Comparison of ENCODE assay signal across 12 mouse cellular contexts in the genomic region with DNA sequence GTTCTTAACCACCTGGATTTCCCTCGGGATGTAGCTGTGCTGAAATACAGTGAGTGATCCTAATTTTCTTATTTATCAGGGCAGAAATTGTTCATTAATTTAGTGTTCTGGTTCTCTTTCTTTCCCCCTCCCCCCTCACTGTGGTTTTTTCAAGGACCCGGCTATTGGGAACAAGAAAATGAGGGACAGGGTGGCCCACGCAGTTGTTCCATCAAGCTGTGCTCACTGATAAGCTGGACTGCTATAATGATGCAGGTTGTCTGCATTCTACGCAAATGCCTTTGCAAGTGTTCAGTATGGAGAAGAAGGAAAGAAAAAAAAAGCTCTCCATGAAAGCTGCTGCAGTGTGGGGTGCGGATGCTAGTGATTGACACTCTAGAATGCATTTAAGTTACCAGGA.
DNase-seq lines count a peak whose midpoint lies in the region; ATAC-seq and TF ChIP-seq lines count a peak whose summit lies in the region.
"Had no signal": no experiment of that assay in that cellular context is flagged by ENCODE, and none has a peak within 500 bp of the region (broad histone marks: within the 10 kb centered on the region; RNA-seq: fewer than 3 reads in every experiment).

No protein-coding gene starts in this region.

- H3K9me3 ChIP-seq in neural tube, embryonic 11.5 days (ENCODE audit: control insufficient read depth, low read length) = no peaks in the 10 kb centered on the region
- no peaks in the 10 kb centered on the region for H3K9me3 ChIP-seq in intestine, postnatal 0 days (ENCODE audit: control insufficient read depth)
- H3K9me3 ChIP-seq: megakaryocyte, embryonic 14.5 days had no signal

- no peak overlapping the region for H3K27ac ChIP-seq in neural tube, embryonic 11.5 days (ENCODE audit: low read depth, low read length)
- H3K27ac ChIP-seq in intestine, postnatal 0 days (ENCODE audit: low read depth, low read length) = no peak overlapping the region

- no peak for TF ChIP-seq CTCF in intestine, postnatal 0 days (IDR thresholded peaks at IDR 0.05; ENCODE audit: low read depth)

- no peak overlapping the region for H3K9ac ChIP-seq in neural tube, embryonic 11.5 days (ENCODE audit: low read length)
- H3K9ac ChIP-seq in intestine, postnatal 0 days (ENCODE audit: low read depth, low read length) = no peak overlapping the region

- H3K4me1 ChIP-seq in neural tube, embryonic 11.5 days (ENCODE audit: control insufficient read depth, insufficient read depth, low read length) = no peaks in the 10 kb centered on the region
- H3K4me1 ChIP-seq in intestine, postnatal 0 days (replicated peaks; ENCODE audit: control insufficient read depth, insufficient read depth, low read length) = no peaks in the 10 kb centered on the region

- peak overlapping the region; percentile 49; the same call in 1 of the 2 replicates for H3K4me3 ChIP-seq in neural tube, embryonic 11.5 days (ENCODE audit: low read depth, low read length)
- H3K4me3 ChIP-seq in intestine, postnatal 0 days (ENCODE audit: low read depth, low read length) = 0 out of 2 replicates have a peak overlapping the region, but pooled peaks have one; percentile 11
- H3K4me3 ChIP-seq: erythroblast, embryonic 14.5 days; megakaryocyte, embryonic 14.5 days had no signal

- no peaks in the 10 kb centered on the region for H3K36me3 ChIP-seq in neural tube, embryonic 11.5 days (ENCODE audit: control insufficient read depth, insufficient read depth, low read length)
- H3K36me3 ChIP-seq in intestine, postnatal 0 days (ENCODE audit: control insufficient read depth, insufficient read depth) = no peaks in the 10 kb centered on the region

- peak; percentile 29 for ATAC-seq in frontal cortex, adult (ENCODE audit: low TSS enrichment)
- no peak for ATAC-seq in neural tube, embryonic 11.5 days (ENCODE audit: insufficient read depth, low FRiP score, low TSS enrichment)
- no peak for ATAC-seq in intestine, postnatal 0 days

- DNase-seq in frontal cortex, postnatal 25 days (ENCODE audit: low spot score in 2 of 2) = no peak
- no peak for DNase-seq in neural tube, embryonic 11.5 days (ENCODE audit: low spot score)
- DNase-seq in neural tube, embryonic 10.5 days (ENCODE audit: extremely low spot score, low spot score) = no peak
- peak; percentile 24 for DNase-seq in right cerebral cortex, postnatal 25 days
- DNase-seq in testis, postnatal 10 days (ENCODE audit: low spot score) = no peak
- no peak for DNase-seq in ovary, postnatal 14 days (ENCODE audit: low spot score)
- DNase-seq: adrenal gland, postnatal 25 days; kidney, adult 2 months had no signal

- no peaks in the 10 kb centered on the region for H3K27me3 ChIP-seq in neural tube, embryonic 11.5 days (ENCODE audit: control insufficient read depth, insufficient read depth, low read length)
- H3K27me3 ChIP-seq in intestine, postnatal 0 days (replicated peaks; ENCODE audit: control insufficient read depth, insufficient read depth, low read length) = 0 out of 2 replicates have a peak, but pooled peaks cover 5% of the 10 kb centered on the region

- 41% methylated on average over 5 of the region's 5 CpGs for WGBS in neural tube, embryonic 11.5 days
- WGBS in intestine, postnatal 0 days = 47% methylated on average over 5 of the region's 5 CpGs

- peak overlapping the region; percentile 86 for H3K4me2 ChIP-seq in neural tube, embryonic 11.5 days (ENCODE audit: low read depth)
- 0 out of 2 replicates have a peak overlapping the region, but pooled peaks have one; percentile 7 for H3K4me2 ChIP-seq in intestine, postnatal 0 days (replicated peaks; ENCODE audit: low read depth)
